Mouse (Mus musculus) central nervous system, embryonic 18 days (tissue): ENCODE results near the gene Gm6176. TPM values are rescaled to one million over a fixed set of nuclear protein-coding genes. Genes with fewer than 3 reads are reported as not detected.

Source experiments
- polyA plus RNA-seq: library from polyadenylated mRNA; depleted of rRNA; stranded (reverse); fragments of >200 nt; gene quantifications from 2 replicates; pipeline ENCODE4 v1.2.3, GENCODE M21; 2012; rRNA removed

The Gm6176 gene
- not detected in 2 replicates for polyA plus RNA-seq

DNA sequence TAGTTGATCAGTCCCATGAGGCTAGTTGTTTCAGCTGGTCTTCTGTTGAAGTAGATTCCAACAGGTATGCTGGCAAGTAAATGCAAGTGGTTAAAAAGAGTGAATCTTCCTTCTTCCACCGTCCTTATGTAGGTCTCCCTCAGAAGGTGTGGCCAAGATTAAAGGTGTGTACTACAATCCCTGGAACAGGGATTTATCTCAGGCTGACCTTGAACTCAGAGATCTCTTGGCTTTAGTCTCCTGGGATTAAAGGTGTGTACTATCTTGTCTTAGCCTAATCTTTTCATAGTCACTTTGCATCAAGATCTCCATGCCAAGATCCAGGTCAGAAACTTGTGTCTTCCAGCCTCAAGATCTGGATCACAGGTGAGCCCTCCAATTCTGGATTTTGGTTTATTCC lies at the start of gene Gm6176:
Gene Gm6176, minus strand, starts transcription at position 101 of the 400 bp plus-strand sequence.

GRCm38 (mm10) chr7:22068757-22069156 lies 12.7 kb upstream of the Gm6176 start, which contains the start of gene Vmn1r139:
TSS of gene Vmn1r139 (plus strand) at chr7:22069057.

GRCm38 (mm10) chr7:22028797-22029196 lies 27.3 kb downstream of the Gm6176 start, which contains the start of gene Vmn1r138:
TSS of gene Vmn1r138 (minus strand) at chr7:22028897.

Other genes with a start within 250 kb of the Gm6176 start
- not detected in 2 replicates for gene Vmn1r135, start 224.0 kb downstream of the Gm6176 start, polyA plus RNA-seq
- gene Gm5725, start 212.0 kb downstream of the Gm6176 start, polyA plus RNA-seq, result not detected in 2 replicates
- not detected in 2 replicates for gene Gm5891, start 135.0 kb downstream of the Gm6176 start, polyA plus RNA-seq
- gene Vmn1r137, start 61.7 kb downstream of the Gm6176 start, polyA plus RNA-seq, result not detected in 2 replicates
- not detected in 2 replicates for gene Vmn1r138, start 27.4 kb downstream of the Gm6176 start, polyA plus RNA-seq
- not detected in 2 replicates for gene Vmn1r139, start 12.8 kb upstream of the Gm6176 start, polyA plus RNA-seq
- gene Gm16451, start 61.9 kb upstream of the Gm6176 start, polyA plus RNA-seq, result not detected in 2 replicates
- not detected in 2 replicates for gene Gm10666, start 78.4 kb upstream of the Gm6176 start, polyA plus RNA-seq
- not detected in 2 replicates for gene Vmn1r142, start 107.7 kb upstream of the Gm6176 start, polyA plus RNA-seq
- gene Vmn1r143, start 133.1 kb upstream of the Gm6176 start, polyA plus RNA-seq, result not detected in 2 replicates
- gene Gm8653, start 145.0 kb upstream of the Gm6176 start, polyA plus RNA-seq, result not detected in 2 replicates
- not detected in 2 replicates for gene Gm8453, start 173.2 kb upstream of the Gm6176 start, polyA plus RNA-seq